In genomic region chr16:24390596-24390995, GRCm38 (mm10) we compare ENCODE assay signal across 15 mouse cellular contexts. TPM values are rescaled to one million over a fixed set of nuclear protein-coding genes. Genes with fewer than 3 reads are reported as not detected.
DNase-seq lines count a peak whose midpoint lies in the region; ATAC-seq and TF ChIP-seq lines count a peak whose summit lies in the region.
"Had no signal": no experiment of that assay in that cellular context is flagged by ENCODE, and none has a peak within 500 bp of the region (broad histone marks: within the 10 kb centered on the region; RNA-seq: fewer than 3 reads in every experiment).

No protein-coding gene starts in this region.

- H3K9me3 ChIP-seq in lung, embryonic 14.5 days (ENCODE audit: low read depth, low read length): no peaks in the 10 kb centered on the region
- H3K9me3 ChIP-seq in liver, embryonic 11.5 days (ENCODE audit: control insufficient read depth, low read length): no peaks in the 10 kb centered on the region
- H3K9me3 ChIP-seq: hindbrain, embryonic 12.5 days; liver, embryonic 13.5 days had no signal

- H3K27ac ChIP-seq in lung, embryonic 14.5 days (ENCODE audit: low read depth): no peak overlapping the region
- H3K27ac ChIP-seq in cerebellum, adult 2 months (ENCODE audit: insufficient read depth, low read length): peak overlapping the region; percentile 76
- H3K27ac ChIP-seq in liver, embryonic 11.5 days (ENCODE audit: low read depth, low read length): no peak overlapping the region
- H3K27ac ChIP-seq: hindbrain, embryonic 12.5 days; left cerebral cortex, adult 2 months; liver, embryonic 13.5 days; macrophage had no signal

- TF ChIP-seq POLR2A in cerebellum, adult 2 months (IDR thresholded peaks at IDR 0.05; ENCODE audit: borderline replicate concordance, insufficient read depth, low read length): peak; percentile 53; the same call in 1 of the 2 replicates

- TF ChIP-seq CTCF in lung, embryonic 14.5 days (IDR thresholded peaks at IDR 0.05; ENCODE audit: low read depth): no peak
- TF ChIP-seq CTCF in cerebellum, adult 2 months (IDR thresholded peaks at IDR 0.05; ENCODE audit: borderline replicate concordance, insufficient read depth, low read depth, low read length): no peak

- no peak overlapping the region for H3K4me3 ChIP-seq in lung, embryonic 14.5 days (ENCODE audit: low read depth, low read length)
- H3K4me3 ChIP-seq in cerebellum, adult 2 months (replicated peaks; ENCODE audit: insufficient read depth, low read depth, low read length): no peak overlapping the region
- no peak overlapping the region for H3K4me3 ChIP-seq in liver, embryonic 11.5 days (ENCODE audit: low read depth, low read length)
- H3K4me3 ChIP-seq: hindbrain, embryonic 12.5 days; left cerebral cortex, adult 2 months; liver, embryonic 13.5 days had no signal

- WGBS in lung, embryonic 14.5 days: 75% methylated on average over 5 of the region's 5 CpGs
- WGBS in cerebellum, adult 2 months: 8% methylated on average over 5 of the region's 5 CpGs
- 88% methylated on average over 5 of the region's 5 CpGs for WGBS in liver, embryonic 11.5 days

- no peaks in the 10 kb centered on the region for H3K27me3 ChIP-seq in lung, embryonic 14.5 days (ENCODE audit: insufficient read depth, low read length)
- no peaks in the 10 kb centered on the region; the same call in 1 of the 2 replicates for H3K27me3 ChIP-seq in cerebellum, adult 2 months (ENCODE audit: control insufficient read depth, insufficient read depth, low read length)
- H3K27me3 ChIP-seq in liver, embryonic 11.5 days (replicated peaks; ENCODE audit: control insufficient read depth, insufficient read depth, low read length): peaks cover 10% of the 10 kb centered on the region; the same call in 1 of the 2 replicates
- H3K27me3 ChIP-seq: hindbrain, embryonic 12.5 days had no signal

- H3K4me2 ChIP-seq in lung, embryonic 14.5 days: no peak overlapping the region
- no peak overlapping the region for H3K4me2 ChIP-seq in liver, embryonic 11.5 days
- H3K4me2 ChIP-seq: hindbrain, embryonic 12.5 days; liver, embryonic 13.5 days had no signal

- no peaks in the 10 kb centered on the region for H3K36me3 ChIP-seq in lung, embryonic 14.5 days (ENCODE audit: insufficient read depth)
- H3K36me3 ChIP-seq in liver, embryonic 11.5 days (ENCODE audit: control insufficient read depth, insufficient read depth, low read length): no peaks in the 10 kb centered on the region
- H3K36me3 ChIP-seq: hindbrain, embryonic 12.5 days; liver, embryonic 13.5 days had no signal

- no peak for DNase-seq in frontal cortex, postnatal 14 days (ENCODE audit: low spot score in 2 of 2)
- DNase-seq in lung, embryonic 14.5 days: peak; percentile 11
- no peak for DNase-seq in lung, postnatal 10 days
- DNase-seq in cerebellum, adult 2 months: peak; percentile 94 to 96
- peak; percentile 32 to 36 for DNase-seq in layer of hippocampus, adult 8-10 months (ENCODE audit: low spot score in 2 of 2)
- DNase-seq in liver, embryonic 11.5 days (ENCODE audit: low spot score): no peak
- DNase-seq: kidney, adult 18-20 months; liver, embryonic 13.5 days; thymus, postnatal 36 days had no signal

- peak; percentile 84 for ATAC-seq in frontal cortex, adult (ENCODE audit: low TSS enrichment)
- no peak for ATAC-seq in lung, embryonic 14.5 days (ENCODE audit: insufficient read depth)
- no peak for ATAC-seq in liver, embryonic 11.5 days (replicated peaks; ENCODE audit: low FRiP score)
- no peak for ATAC-seq in erythroid progenitor cell, adult 5-6 weeks (replicated peaks; ENCODE audit: low FRiP score, poor library complexity, severe bottlenecking)
- ATAC-seq: midbrain, embryonic 16.5 days had no signal

- peaks cover 12% of the 10 kb centered on the region; the same call in 1 of the 2 replicates for H3K4me1 ChIP-seq in lung, embryonic 14.5 days (ENCODE audit: insufficient read depth)
- peaks cover 22% of the 10 kb centered on the region for H3K4me1 ChIP-seq in cerebellum, adult 2 months (ENCODE audit: control insufficient read depth, insufficient read depth, low read length)
- no peaks in the 10 kb centered on the region for H3K4me1 ChIP-seq in liver, embryonic 11.5 days (replicated peaks; ENCODE audit: control insufficient read depth, insufficient read depth, low read length)
- H3K4me1 ChIP-seq: liver, embryonic 13.5 days had no signal

- no peak overlapping the region for H3K9ac ChIP-seq in lung, embryonic 14.5 days
- no peak overlapping the region for H3K9ac ChIP-seq in liver, embryonic 11.5 days (ENCODE audit: low read depth, low read length)
- H3K9ac ChIP-seq: hindbrain, embryonic 12.5 days; liver, embryonic 13.5 days had no signal

RNA-seq across cellular contexts. Expression of gene Lpp, which starts 2.7 kb away (rescaled TPM):
- 72.4 and 79.9 TPM in 2 replicates for polyA plus RNA-seq in lung, embryonic 14.5 days (2014; fragmentation: Nextera tagmentation; extraction: Ambion mirVana)
- polyA plus RNA-seq in cerebellum, adult 2 months (2012; rRNA removed): 8.1 and 9.3 TPM in 2 replicates
- 10 to 100 TPM in 2 of 4 experiments, 1 to 10 TPM in 2; 8.3 to 12.0 (median 10.4) TPM for total RNA-seq in layer of hippocampus, adult 8-10 months (2022)
- polyA plus RNA-seq in liver, embryonic 11.5 days (2014; fragmentation: Nextera tagmentation; extraction: Ambion mirVana): 19.5 and 21.2 TPM in 2 replicates
- 2.1 and 2.9 TPM in 2 replicates for total RNA-seq in erythroid progenitor cell, adult 5-6 weeks (2015; ENCODE audit: low replicate concordance)
- 0.76 and 0.77 TPM in 2 replicates for total RNA-seq in erythroid progenitor cell, adult 5-6 weeks (2017; ENCODE audit: low replicate concordance)

Comparison
In these comparisons a context has a peak if more than half of its experiments do, and no peak if none do; other contexts are left out.
1. DNase-seq: peak in lung, embryonic 14.5 days (single experiment), cerebellum, adult 2 months (2 of 2) and layer of hippocampus, adult 8-10 months (2 of 2); none in frontal cortex, postnatal 14 days (0 of 2), lung, postnatal 10 days (single experiment) and liver, embryonic 11.5 days (single experiment).